Mouse (Mus musculus) spleen, postnatal 4 days (tissue): ENCODE data around the gene Tpra1.

Experiments used
- DNase-seq, 2 experiments: peaks; one replicate each; pipeline ENCODE4 v3.0.0; 2022; ENCODE audit warnings: low spot score in 2 of 2

Gene Tpra1

GRCm38 (mm10) chr6:88890832-88891231 lies 11.2 kb upstream of the Tpra1 start:
- no peak for DNase-seq

- peak; percentile 65 to 89 for DNase-seq
These were observed 8.5 kb upstream of the Tpra1 start for GRCm38 (mm10) chr6:88893559-88893958.

GRCm38 (mm10) chr6:88895943-88896342 lies 6.1 kb upstream of the Tpra1 start:
- DNase-seq = no peak

GRCm38 (mm10) chr6:88897246-88897645 lies 4.8 kb upstream of the Tpra1 start:
- DNase-seq = peak in 1 of 2 experiments; percentile 69

- DNase-seq = peak; percentile 99
These were observed 3.5 kb upstream of the Tpra1 start, which contains the start of gene Mcm2 for GRCm38 (mm10) chr6:88898534-88899048. Gene Mcm2 (minus strand): TSS chr6:88898780.

- DNase-seq = no peak
These were observed 3.0 kb upstream of the Tpra1 start for GRCm38 (mm10) chr6:88899086-88899485.

GRCm38 (mm10) chr6:88899628-88900027 lies 2.4 kb upstream of the Tpra1 start:
- DNase-seq = no peak

- peak in 1 of 2 experiments; percentile 67 for DNase-seq
These were observed 580 bp upstream of the Tpra1 start for GRCm38 (mm10) chr6:88901471-88901870.

- peak in 1 of 2 experiments; percentile 65 for DNase-seq
These were observed 1.7 kb downstream of the Tpra1 start for GRCm38 (mm10) chr6:88903708-88904107.

- DNase-seq = no peak
These were observed 2.5 kb downstream of the Tpra1 start for GRCm38 (mm10) chr6:88904456-88904974.

GRCm38 (mm10) chr6:88905042-88905441 lies 3.0 kb downstream of the Tpra1 start:
- no peak for DNase-seq

GRCm38 (mm10) chr6:88906369-88907108 lies 4.5 kb downstream of the Tpra1 start:
- peak; percentile 70 to 82 for DNase-seq

GRCm38 (mm10) chr6:88909151-88909550 lies 7.1 kb downstream of the Tpra1 start:
- DNase-seq = no peak

GRCm38 (mm10) chr6:88913022-88913421 lies 11.0 kb downstream of the Tpra1 start:
- no peak for DNase-seq

GRCm38 (mm10) chr6:88913440-88913839 lies 11.4 kb downstream of the Tpra1 start:
- no peak for DNase-seq

- no peak for DNase-seq
These were observed 12.7 kb downstream of the Tpra1 start for GRCm38 (mm10) chr6:88914799-88915198.

- DNase-seq = peak; percentile 76 to 80
These were observed 13.5 kb downstream of the Tpra1 start for GRCm38 (mm10) chr6:88915510-88915909.

GRCm38 (mm10) chr6:88916153-88916552 lies 14.1 kb downstream of the Tpra1 start:
- peak; percentile 76 to 84 for DNase-seq

GRCm38 (mm10) chr6:88918802-88919201 lies 16.8 kb downstream of the Tpra1 start:
- DNase-seq = no peak

- DNase-seq = no peak
These were observed 22.6 kb downstream of the Tpra1 start for GRCm38 (mm10) chr6:88924502-88925275.

GRCm38 (mm10) chr6:88925640-88926205 lies 23.7 kb downstream of the Tpra1 start:
- DNase-seq = no peak

GRCm38 (mm10) chr6:88926870-88927269 lies 24.8 kb downstream of the Tpra1 start:
- no peak for DNase-seq
